Mouse (Mus musculus) cerebellum, postnatal 4 days (tissue): Measurements from ENCODE around the gene Rnf213.

ENCODE experiments used
- DNase-seq, 2 experiments: peaks; one replicate each; pipeline ENCODE4 v3.0.0; 2022; ENCODE audit warnings: low spot score in 2 of 2, mixed read lengths in 1 of 2

Rnf213 gene

DNA sequence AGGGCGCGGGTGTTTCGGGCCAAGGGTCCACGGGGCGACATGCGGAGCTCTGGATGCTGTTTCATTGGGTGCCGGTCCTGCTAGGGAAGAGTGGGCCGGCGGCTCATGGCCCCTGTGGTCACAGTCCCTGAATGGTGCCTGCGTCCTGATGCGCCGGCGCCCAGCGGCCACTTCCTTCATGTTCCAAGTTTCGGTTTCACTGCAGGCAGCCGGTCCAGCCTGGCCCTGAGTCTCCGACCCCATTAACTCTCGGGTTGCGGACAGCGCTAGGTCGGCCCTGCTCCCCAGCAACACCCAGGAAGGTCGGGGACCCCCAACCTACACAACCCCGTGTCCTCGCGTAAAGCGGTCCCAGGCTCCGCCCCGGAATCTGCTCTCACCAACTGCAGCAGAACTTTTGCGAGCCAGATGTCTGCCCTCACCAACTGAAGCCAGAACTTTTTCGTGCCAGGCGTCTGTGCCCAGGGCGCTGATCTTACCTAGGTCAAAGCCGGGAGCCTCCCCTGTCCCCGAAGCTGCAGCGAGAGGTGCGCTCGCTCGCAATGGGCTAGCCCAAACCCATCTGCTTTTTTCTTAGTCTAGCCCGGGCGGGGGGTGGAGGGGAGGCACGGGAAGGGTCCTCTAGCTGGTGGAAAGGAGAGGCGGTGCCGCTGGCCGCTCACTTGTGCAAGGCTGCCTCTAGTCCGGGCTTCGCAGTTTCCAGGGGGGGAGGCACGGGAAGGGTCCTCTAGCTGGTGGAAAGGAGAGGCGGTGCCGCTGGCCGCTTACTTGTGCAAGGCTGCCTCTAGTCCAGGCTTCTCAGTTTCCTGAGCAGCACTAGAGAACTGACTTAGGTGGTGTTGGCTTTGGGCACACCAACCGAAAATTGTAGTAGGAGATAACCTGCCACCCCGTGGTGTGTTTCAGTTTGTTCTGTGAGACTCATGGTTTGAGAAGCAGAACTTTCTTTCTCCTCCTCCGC lies 2.3 kb upstream of the Rnf213 start:
- DNase-seq = peak in 1 of 2 experiments; percentile 25

GRCm38 (mm10) chr11:119391386-119392000 lies 1.4 kb upstream of the Rnf213 start:
- no peak for DNase-seq

- DNase-seq = no peak
These were observed 792 bp upstream of the Rnf213 start for GRCm38 (mm10) chr11:119392001-119392614.

GRCm38 (mm10) chr11:119393483-119393804 lies 544 bp downstream of the Rnf213 start:
- DNase-seq = no peak

DNA sequence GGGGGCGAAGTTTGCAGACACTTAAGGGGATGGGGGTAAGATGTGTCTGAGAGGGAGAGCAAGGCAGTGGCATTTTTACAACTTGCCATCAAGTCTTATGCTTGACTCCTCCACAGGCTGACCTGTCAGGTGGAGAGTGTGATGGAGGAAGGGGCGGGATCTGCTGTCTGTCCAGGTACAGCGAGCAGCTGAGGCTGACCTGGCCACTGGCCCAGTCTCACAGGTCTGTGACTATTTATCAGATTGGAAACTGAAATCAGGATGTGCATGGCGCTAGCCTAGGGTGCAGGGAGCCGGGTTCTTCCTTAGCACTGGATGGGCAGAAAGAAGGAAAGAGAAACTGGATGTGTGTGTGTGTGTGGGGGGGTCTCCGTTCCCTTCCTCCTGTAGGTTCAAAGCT lies 1.3 kb downstream of the Rnf213 start:
- DNase-seq = no peak

DNA sequence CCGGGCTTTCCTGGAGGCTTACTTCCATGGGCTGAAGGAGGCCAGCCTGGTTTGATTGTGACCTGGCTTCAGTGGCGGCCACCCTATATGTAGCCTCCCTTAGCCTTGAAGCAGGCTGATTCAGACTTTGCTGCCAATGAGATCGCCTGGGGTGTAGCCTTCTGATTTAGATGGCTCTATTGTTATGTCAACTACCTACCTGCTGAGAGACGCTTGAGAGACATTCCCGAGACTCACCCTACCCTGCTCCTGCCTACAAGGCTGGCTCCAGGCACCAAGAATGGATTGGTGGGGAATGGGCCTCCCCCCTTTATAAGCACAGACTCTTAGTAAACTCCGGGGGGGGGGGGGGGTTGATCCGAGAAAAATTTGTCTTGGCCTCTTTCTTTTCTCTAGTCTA lies 2.5 kb downstream of the Rnf213 start:
- DNase-seq = no peak

DNA sequence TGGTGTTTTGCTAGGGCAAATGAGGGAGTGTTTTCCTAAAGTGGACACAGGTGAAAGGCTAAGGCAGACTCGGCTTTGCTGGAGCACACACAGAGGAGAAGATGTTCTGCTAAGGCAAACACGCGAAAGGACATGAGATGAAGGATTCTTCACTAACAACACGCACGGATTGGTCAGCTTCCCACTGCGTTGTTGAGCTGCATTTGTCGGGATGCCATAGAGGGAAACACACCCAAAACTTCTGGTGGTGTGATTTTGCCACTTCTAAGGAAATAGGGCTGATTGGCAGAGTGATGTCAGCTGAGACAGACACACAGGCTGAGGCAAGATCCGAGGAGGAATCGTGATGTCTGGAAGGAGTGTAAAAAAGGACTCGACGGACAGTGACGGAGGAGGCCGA lies 3.0 kb downstream of the Rnf213 start:
- no peak for DNase-seq

GRCm38 (mm10) chr11:119396461-119396860 lies 3.6 kb downstream of the Rnf213 start:
- no peak for DNase-seq

DNA sequence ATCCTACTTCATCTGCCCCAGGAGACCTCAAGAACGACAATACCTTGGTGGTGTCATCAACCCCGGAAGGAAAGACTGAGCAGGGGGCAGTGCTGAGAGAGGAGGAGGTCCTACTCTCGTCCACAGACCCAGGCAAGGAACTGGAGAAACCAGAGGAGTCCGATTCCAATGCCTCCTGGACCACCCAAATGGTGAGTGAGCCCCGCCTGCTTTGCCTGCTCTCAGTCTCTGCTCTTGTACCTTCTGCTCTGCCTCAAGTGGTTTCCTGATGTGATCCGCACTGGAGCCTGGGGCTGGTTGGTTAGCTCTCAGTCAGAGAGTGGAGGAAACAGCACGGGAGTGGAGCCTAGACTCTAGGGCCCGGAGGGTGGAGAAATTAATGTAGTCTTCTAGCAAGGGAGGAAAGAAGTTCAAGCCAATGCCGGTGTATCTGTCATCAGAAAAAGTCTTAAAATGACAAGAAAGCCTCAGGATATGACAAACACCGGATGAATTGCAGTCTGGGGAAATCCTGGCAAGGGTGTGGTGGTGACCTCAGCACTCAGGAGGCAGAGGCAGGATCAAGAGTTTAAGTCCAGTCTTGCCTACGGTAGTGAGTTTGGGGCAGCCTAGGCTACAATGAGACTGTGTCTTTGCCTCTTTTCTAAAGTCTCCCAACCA lies 9.7 kb downstream of the Rnf213 start:
- no peak for DNase-seq

DNA sequence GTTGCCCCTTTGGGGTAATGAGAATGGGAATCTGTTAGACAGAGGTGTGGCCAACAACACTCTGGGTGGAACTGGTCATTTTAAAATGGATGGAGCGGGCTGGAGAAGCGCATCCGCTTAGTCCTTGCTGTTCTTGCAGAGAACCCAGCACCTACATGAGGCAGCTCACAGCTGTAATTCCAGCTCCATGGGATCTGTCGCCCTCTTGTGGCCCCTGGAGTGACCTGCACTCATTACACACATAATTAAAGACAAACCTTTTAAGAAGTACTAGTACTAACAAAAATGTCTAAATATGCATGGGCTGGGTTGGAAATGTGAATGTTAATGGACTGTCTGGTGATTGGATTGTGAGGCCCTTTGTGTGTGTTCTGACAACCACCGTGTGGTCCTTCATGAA lies 11.7 kb downstream of the Rnf213 start:
- DNase-seq = no peak

DNA sequence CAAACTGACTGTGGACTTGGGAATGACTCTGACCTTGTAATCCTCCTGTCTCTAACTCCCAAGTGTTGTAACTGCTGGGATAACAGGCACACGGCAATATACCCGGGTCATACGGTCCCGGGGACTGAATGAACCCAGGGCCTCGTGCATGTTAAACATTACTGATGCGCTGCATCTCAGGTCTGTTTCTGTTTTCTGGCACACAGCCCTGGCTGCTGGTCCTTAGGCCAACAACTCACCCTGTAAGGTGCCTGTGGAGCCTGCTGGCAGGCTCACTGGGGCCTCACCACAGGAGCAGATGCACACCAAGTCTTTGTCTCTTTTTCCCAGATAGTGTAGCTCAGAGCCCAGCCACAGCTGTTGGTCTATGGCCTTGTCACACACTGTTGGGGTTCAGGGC lies 14.5 kb downstream of the Rnf213 start:
- DNase-seq = no peak

DNA sequence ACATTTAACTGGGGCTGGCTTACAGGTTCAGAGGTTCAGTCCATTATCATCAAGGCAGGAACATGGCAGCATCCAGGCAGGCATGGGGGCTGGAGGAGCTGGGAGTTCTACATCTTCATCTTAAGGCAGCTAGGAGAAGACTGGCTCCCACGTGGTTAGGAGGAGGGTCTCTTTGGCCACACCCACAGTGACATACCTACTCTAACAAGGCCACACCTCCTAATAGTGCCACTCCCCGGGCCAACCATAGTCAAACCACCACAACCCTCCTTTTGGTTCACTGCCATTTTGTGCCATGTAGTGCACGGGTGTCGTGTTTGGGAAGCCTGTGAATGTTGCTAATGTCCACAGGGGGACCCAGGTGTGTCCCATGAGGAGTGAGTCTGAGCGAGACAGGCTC lies 15.1 kb downstream of the Rnf213 start:
- DNase-seq = no peak

- no peak for DNase-seq
These were observed 26.6 kb downstream of the Rnf213 start for GRCm38 (mm10) chr11:119419327-119420118.

GRCm38 (mm10) chr11:119420426-119420825 lies 27.5 kb downstream of the Rnf213 start:
- DNase-seq = no peak

- DNase-seq = no peak
These were observed 34.5 kb downstream of the Rnf213 start for GRCm38 (mm10) chr11:119427431-119427830.

- DNase-seq = no peak
These were observed 35.1 kb downstream of the Rnf213 start for GRCm38 (mm10) chr11:119427986-119428385.

DNA sequence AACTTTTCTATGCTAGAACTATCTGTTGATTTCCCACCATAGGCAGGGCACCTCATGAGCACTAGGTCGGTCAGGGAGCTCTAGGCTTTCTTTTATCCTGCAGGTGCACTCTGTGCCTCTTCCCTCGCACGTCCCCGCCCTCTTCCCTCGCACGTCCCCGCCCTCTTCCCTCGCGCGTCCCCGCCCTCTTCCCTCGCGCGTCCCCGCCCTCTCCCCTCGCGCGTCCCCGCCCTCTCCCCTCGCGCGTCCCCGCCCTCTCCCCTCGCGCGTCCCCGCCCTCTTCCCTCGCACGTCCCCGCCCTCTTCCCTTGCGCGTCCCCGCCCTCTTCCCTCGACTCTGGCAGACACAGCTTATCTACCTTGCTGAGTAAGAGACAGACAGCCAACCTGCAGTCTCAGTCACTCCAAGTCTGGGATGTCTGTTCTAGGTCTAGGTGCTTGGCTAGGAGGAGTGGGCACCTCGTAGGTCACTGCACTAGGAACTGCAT lies 35.8 kb downstream of the Rnf213 start:
- no peak for DNase-seq

GRCm38 (mm10) chr11:119431516-119431915 lies 38.6 kb downstream of the Rnf213 start:
- no peak for DNase-seq

GRCm38 (mm10) chr11:119432706-119433105 lies 39.8 kb downstream of the Rnf213 start:
- no peak for DNase-seq

GRCm38 (mm10) chr11:119434316-119434715 lies 41.4 kb downstream of the Rnf213 start:
- DNase-seq = no peak
